Mouse (Mus musculus) testis, adult 2 months (tissue): ENCODE results near the gene Slc26a10. TPM values are rescaled to one million over a fixed set of nuclear protein-coding genes. Genes with fewer than 3 reads are reported as not detected.

ENCODE experiments used
- H3K27ac ChIP-seq: fragments of 200-500 bp; 2 replicates; pipeline ENCODE4 v1.5.1; 2012; ENCODE audit warnings: low read depth, low read length; ENCODE audit not compliant: control insufficient read depth, insufficient read depth
- H3K27me3 ChIP-seq: fragments of 200-500 bp; 2 replicates; pipeline ENCODE4 v1.6.1; 2012; ENCODE audit warnings: mild to moderate bottlenecking, low read length, moderate library complexity; ENCODE audit not compliant: control insufficient read depth, insufficient read depth
- H3K36me3 ChIP-seq: fragments of 200-500 bp; 2 replicates; pipeline ENCODE4 v1.6.1; 2012; ENCODE audit warnings: mild to moderate bottlenecking, low read length; ENCODE audit not compliant: control insufficient read depth, insufficient read depth
- H3K4me1 ChIP-seq: fragments of 200-500 bp; 2 replicates; pipeline ENCODE4 v1.6.1; 2012; ENCODE audit warnings: low read length; ENCODE audit not compliant: control insufficient read depth, insufficient read depth
- H3K4me3 ChIP-seq: fragments of 200-500 bp; 2 replicates; pipeline ENCODE4 v1.5.1; 2012; ENCODE audit warnings: low read depth, mild to moderate bottlenecking, low read length, moderate library complexity, mixed read lengths; ENCODE audit not compliant: control insufficient read depth
- CTCF ChIP-seq: fragments of 200-500 bp; IDR thresholded peaks from 2 replicates; pipeline ENCODE4 v1.5.1; 2012; ENCODE audit warnings: low read depth, mild to moderate bottlenecking, inconsistent platforms, low read length, moderate library complexity; ENCODE audit not compliant: control insufficient read depth, insufficient read depth, insufficient replicate concordance
- POLR2A ChIP-seq: fragments of 200-500 bp; IDR thresholded peaks from 2 replicates; pipeline ENCODE4 v1.6.1; 2012; ENCODE audit warnings: low read depth, mild to moderate bottlenecking, inconsistent platforms, low read length, moderate library complexity; ENCODE audit not compliant: control insufficient read depth
- polyA plus RNA-seq: library from polyadenylated mRNA; depleted of rRNA; stranded (reverse); fragments of >200 nt; gene quantifications from 2 replicates; pipeline ENCODE4 v1.2.3, GENCODE M21; 2012; rRNA removed

The Slc26a10 gene
- 11.5 and 11.9 TPM in 2 replicates for polyA plus RNA-seq

GRCm38 (mm10) chr10:127179871-127180694 is at the start of gene Slc26a10:
Slc26a10 (minus strand) TSS chr10:127180645.
- Histone ChIP-seq H3K4me3 (peak within 1 kb of the TSS; percentile 57), H3K27ac (no peak within 1 kb of the TSS), H3K36me3 (no peaks in the 10 kb centered on the region), H3K27me3 (no peaks in the 10 kb centered on the region; the same call in 1 of the 2 replicates), H3K4me1 (peaks cover 35% of the 10 kb centered on the region)
- TF ChIP-seq POLR2A, result no peak
- TF ChIP-seq CTCF, result no peak

- 0 out of 2 replicates have a peak, but pooled peaks have one; percentile 16 for TF ChIP-seq CTCF
- no peak for TF ChIP-seq POLR2A
- no peaks in the 10 kb centered on the region for H3K27me3 ChIP-seq
- H3K36me3 ChIP-seq, result no peaks in the 10 kb centered on the region
- no peak overlapping the region for H3K4me3 ChIP-seq
- H3K4me1 ChIP-seq, result peaks cover 5% of the 10 kb centered on the region
- no peak overlapping the region for H3K27ac ChIP-seq
These were observed 48.5 kb upstream of the Slc26a10 start for GRCm38 (mm10) chr10:127228897-127229296.

- Histone ChIP-seq H3K27ac (no peak overlapping the region), H3K4me3 (no peak overlapping the region), H3K4me1 (peaks cover 5% of the 10 kb centered on the region), H3K36me3 (no peaks in the 10 kb centered on the region), H3K27me3 (no peaks in the 10 kb centered on the region)
- no peak for TF ChIP-seq POLR2A
- TF ChIP-seq CTCF, result no peak
These were observed 46.7 kb upstream of the Slc26a10 start for GRCm38 (mm10) chr10:127227163-127227562.

GRCm38 (mm10) chr10:127226318-127226895 is 46.0 kb upstream of the Slc26a10 start:
- Histone ChIP-seq H3K27ac (no peak overlapping the region), H3K4me1 (peaks cover 5% of the 10 kb centered on the region), H3K4me3 (no peak overlapping the region), H3K27me3 (no peaks in the 10 kb centered on the region), H3K36me3 (no peaks in the 10 kb centered on the region)
- TF ChIP-seq CTCF (peak; percentile 19; the same call in 1 of the 2 replicates), POLR2A (no peak)

- H3K27me3 ChIP-seq, result no peaks in the 10 kb centered on the region
- no peak overlapping the region for H3K4me3 ChIP-seq
- no peak overlapping the region for H3K27ac ChIP-seq
- TF ChIP-seq CTCF (no peak), POLR2A (no peak)
- no peaks in the 10 kb centered on the region for H3K36me3 ChIP-seq
- peaks cover 5% of the 10 kb centered on the region for H3K4me1 ChIP-seq
These were observed 45.3 kb upstream of the Slc26a10 start for GRCm38 (mm10) chr10:127225732-127226131.

GRCm38 (mm10) chr10:127225213-127225612 is 44.8 kb upstream of the Slc26a10 start:
- H3K27me3 ChIP-seq, result no peaks in the 10 kb centered on the region
- H3K27ac ChIP-seq, result no peak overlapping the region
- H3K36me3 ChIP-seq, result no peaks in the 10 kb centered on the region
- peaks cover 5% of the 10 kb centered on the region for H3K4me1 ChIP-seq
- H3K4me3 ChIP-seq, result no peak overlapping the region
- TF ChIP-seq POLR2A, result no peak
- no peak for TF ChIP-seq CTCF

- Histone ChIP-seq H3K27me3 (no peaks in the 10 kb centered on the region), H3K4me1 (no peaks in the 10 kb centered on the region), H3K27ac (no peak overlapping the region), H3K4me3 (no peak overlapping the region), H3K36me3 (no peaks in the 10 kb centered on the region)
- no peak for TF ChIP-seq POLR2A
- no peak for TF ChIP-seq CTCF
These were observed 37.9 kb upstream of the Slc26a10 start for GRCm38 (mm10) chr10:127218339-127218738.
